Mouse (Mus musculus) stomach, embryonic 14.5 days (tissue): ENCODE measurements around the gene Serpinb6c. TPM values are rescaled to one million over a fixed set of nuclear protein-coding genes. Genes with fewer than 3 reads are reported as not detected.
"Not testable (repeated sequence)": the region's sequence is repeated elsewhere in the genome, so short reads cannot be mapped to it uniquely, and the experiment has no call there.

Experiments used
- ATAC-seq: fragments of 200-750 bp; cut with Nextera tagmentation; 2 replicates; pipeline ENCODE4 v1.8.0; 2017; ENCODE audit warnings: low read depth, moderate TSS enrichment; ENCODE audit not compliant: insufficient number of reproducible peaks, insufficient read depth, low FRiP score
- H3K27ac ChIP-seq: fragments of 300-500 bp; sonication (generic); 2 replicates; pipeline ENCODE4 v1.5.1; 2014; ENCODE audit warnings: mild to moderate bottlenecking, low read length, moderate library complexity, mixed read lengths
- H3K27me3 ChIP-seq: fragments of 300-500 bp; sonication (generic); 2 replicates; pipeline ENCODE4 v1.6.1; 2014; ENCODE audit warnings: low read length, control low read depth, mixed read lengths; ENCODE audit not compliant: control insufficient read depth, insufficient read depth
- H3K36me3 ChIP-seq: fragments of 300-500 bp; sonication (generic); 2 replicates; pipeline ENCODE4 v1.6.1; 2014; ENCODE audit warnings: mild to moderate bottlenecking, control low read depth, low read length, moderate library complexity, mixed read lengths; ENCODE audit not compliant: control insufficient read depth, insufficient read depth
- H3K4me1 ChIP-seq: fragments of 300-500 bp; sonication (generic); 2 replicates; pipeline ENCODE4 v1.6.1; 2014; ENCODE audit warnings: low read length, control low read depth, mixed read lengths; ENCODE audit not compliant: control insufficient read depth, insufficient read depth
- H3K4me2 ChIP-seq: fragments of 300-500 bp; sonication (generic); replicated peaks from 2 replicates; pipeline ENCODE4 v1.6.1; 2014; ENCODE audit warnings: low read depth, low read length, control low read depth
- H3K4me3 ChIP-seq: fragments of 300-500 bp; sonication (generic); 2 replicates; pipeline ENCODE4 v1.5.1; 2014; ENCODE audit warnings: low read depth, low read length, control low read depth
- H3K9ac ChIP-seq: fragments of 300-500 bp; sonication (generic); replicated peaks from 2 replicates; pipeline ENCODE4 v1.6.1; 2014; ENCODE audit warnings: low read depth, mild to moderate bottlenecking, control low read depth, low read length, moderate library complexity, mixed read lengths
- H3K9me3 ChIP-seq: fragments of 300-500 bp; sonication (generic); 2 replicates; pipeline ENCODE4 v1.6.1; 2016; ENCODE audit warnings: low read depth, low read length, control low read depth; ENCODE audit not compliant: control insufficient read depth
- WGBS: fragments of 180-500 bp; shearing (Covaris S2); extraction: QIAGEN DNeasy Blood & Tissue Kit; methylation state at CpG from one replicate; pipeline ENCODE4 v1.1.7; 2014; 5-methylcytosine and 5-hydroxymethylcytosine counted together
- polyA plus RNA-seq: library from polyadenylated mRNA; unstranded; fragments of >200 nt; fragmentation: Nextera tagmentation; extraction: Ambion mirVana; gene quantifications from 2 replicates; pipeline ENCODE4 v1.2.1, GENCODE M21; 2014

Gene Serpinb6c
- polyA plus RNA-seq: 0.70 TPM in 1 of 2 replicates, not detected in the other

- H3K9ac ChIP-seq: no peak within 1 kb of the TSS
- no peaks in the 10 kb centered on the region for H3K27me3 ChIP-seq
- 69% methylated on average over 18 of the region's 18 CpGs for WGBS
- H3K4me2 ChIP-seq: no peak within 1 kb of the TSS
- H3K4me3 ChIP-seq: no peak within 1 kb of the TSS
- H3K27ac ChIP-seq: no peak within 1 kb of the TSS
- ATAC-seq: no peak
- H3K36me3 ChIP-seq: no peaks in the 10 kb centered on the region
- H3K9me3 ChIP-seq: no peaks in the 10 kb centered on the region
- no peaks in the 10 kb centered on the region for H3K4me1 ChIP-seq
Observed at GRCm38 (mm10) chr13:33905176-33905954, at the start of gene Serpinb6c. TSS of gene Serpinb6c (minus strand) at chr13:33905708.

DNA sequence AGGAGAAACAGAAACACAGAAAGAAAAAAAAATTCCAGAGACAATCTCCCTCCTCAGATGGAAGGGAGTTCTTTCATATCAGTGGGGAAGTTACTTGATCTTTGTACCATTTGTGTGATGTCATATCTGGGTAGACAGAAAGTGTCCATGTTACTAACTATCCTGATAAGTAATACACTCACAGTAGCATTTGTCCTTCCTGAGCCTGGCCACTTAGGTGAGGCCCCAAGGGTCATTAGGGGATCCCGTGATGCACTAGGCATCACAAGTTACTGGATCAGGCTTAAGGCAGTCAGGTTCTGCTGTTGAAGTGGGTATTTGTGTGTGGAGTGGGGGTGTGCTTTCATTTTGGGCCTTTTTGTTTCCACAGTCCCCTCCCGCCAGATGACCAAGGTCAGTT is 47.4 kb upstream of the Serpinb6c start:
- 94% methylated on average over 2 of the region's 2 CpGs for WGBS
- Histone ChIP-seq H3K4me2 (no peak overlapping the region), H3K9ac (no peak overlapping the region), H3K36me3 (no peaks in the 10 kb centered on the region), H3K9me3 (no peaks in the 10 kb centered on the region), H3K27ac (no peak overlapping the region), H3K4me3 (no peak overlapping the region), H3K4me1 (no peaks in the 10 kb centered on the region), H3K27me3 (no peaks in the 10 kb centered on the region)
- ATAC-seq: no peak

DNA sequence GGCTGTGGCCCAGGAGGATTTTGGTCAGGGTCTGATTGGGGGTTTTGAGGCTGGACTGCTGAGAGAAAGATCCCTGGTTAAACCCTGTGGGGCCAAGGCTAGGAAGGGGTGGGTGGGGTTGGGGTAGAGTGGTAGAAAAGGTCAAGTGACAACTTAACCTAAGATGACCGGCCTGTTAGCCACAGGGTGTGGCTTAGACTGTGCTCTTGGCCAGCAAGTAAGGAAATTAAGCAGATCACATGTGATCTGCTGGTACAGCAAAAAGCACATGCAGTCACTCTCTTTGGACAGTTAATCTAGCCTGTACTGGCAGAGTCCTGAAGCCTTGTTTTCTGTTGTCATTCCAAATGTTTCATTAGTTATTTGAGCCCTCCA is 46.6 kb upstream of the Serpinb6c start:
- Histone ChIP-seq H3K4me2 (no peak overlapping the region), H3K4me3 (no peak overlapping the region), H3K27ac (no peak overlapping the region), H3K9me3 (no peaks in the 10 kb centered on the region), H3K36me3 (no peaks in the 10 kb centered on the region), H3K4me1 (no peaks in the 10 kb centered on the region), H3K27me3 (no peaks in the 10 kb centered on the region), H3K9ac (no peak overlapping the region)
- 52% methylated on average over 1 of the region's 1 CpGs for WGBS
- ATAC-seq: no peak

DNA sequence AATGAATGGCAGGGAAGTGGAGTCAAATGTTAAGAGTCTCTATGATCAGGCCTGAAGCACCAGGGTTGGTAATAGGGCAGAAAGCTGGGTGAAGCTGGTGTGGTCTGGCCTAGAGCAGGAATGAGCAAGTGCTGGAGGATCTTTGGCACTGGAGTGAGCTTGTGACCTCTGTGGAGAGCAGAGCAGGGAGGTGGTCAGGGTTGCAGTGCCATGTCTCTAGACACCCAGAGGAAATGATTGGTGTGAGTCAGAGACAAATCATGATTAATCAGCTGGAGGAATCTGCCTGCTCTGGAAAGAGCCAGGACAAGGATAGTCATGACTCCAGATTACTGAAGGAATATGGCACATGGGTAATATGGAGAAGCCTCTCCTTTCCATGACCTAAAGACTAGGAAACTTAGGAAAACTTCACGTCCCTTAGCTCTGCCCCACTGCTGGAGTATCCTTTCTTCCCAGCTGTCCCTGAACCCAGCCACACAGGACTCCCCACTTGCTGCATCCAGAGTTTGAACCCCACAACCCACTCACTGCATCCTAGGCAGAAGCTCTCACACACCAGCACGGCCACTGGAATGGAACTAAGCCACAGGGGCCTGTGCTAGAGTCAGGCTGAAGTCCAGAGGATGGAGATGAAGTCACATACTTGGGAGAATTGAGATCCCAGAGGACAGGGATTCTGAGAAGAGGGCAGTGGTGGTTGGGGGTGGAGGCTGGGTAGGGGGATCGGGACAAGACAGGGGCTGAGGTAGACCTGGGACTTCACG is 46.0 kb upstream of the Serpinb6c start:
- no peak for ATAC-seq

DNA sequence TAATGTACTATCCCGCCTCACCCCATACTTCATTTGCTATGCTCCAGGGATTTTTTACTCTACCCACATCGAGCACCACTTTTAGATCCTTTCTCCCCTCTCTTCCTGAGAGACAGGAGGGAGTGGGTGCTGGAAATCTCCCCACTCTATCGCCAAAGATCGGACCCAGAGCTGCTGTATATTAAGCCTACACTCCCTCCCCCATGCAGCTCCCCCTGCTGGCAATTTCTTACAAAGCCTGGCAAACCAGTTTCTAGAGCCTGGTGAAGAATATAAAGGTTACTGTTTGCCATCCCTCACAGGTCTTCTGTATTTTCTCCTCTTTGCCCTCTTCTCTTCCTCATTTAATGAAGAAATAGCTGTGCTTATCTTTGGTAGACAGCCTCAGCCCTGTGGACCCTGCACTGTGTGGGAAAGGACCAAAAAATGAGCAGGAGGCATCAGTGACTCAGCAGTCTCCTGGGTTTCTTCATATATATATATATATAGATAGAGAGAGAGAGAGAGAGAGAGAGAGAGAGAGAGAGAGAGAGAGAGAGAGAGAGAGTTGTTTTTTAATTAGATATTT is 36.8 kb upstream of the Serpinb6c start:
- no peak for ATAC-seq
- H3K36me3 ChIP-seq: no peaks in the 10 kb centered on the region
- no peak overlapping the region for H3K27ac ChIP-seq
- no peak overlapping the region for H3K4me2 ChIP-seq
- no peaks in the 10 kb centered on the region for H3K9me3 ChIP-seq
- H3K27me3 ChIP-seq: no peaks in the 10 kb centered on the region
- no peak overlapping the region for H3K4me3 ChIP-seq
- H3K4me1 ChIP-seq: no peaks in the 10 kb centered on the region
- WGBS: 45% methylated on average over 4 of the region's 4 CpGs
- H3K9ac ChIP-seq: no peak overlapping the region

More for the DNA sequence above, 46.0 kb upstream of the Serpinb6c start:
- Histone ChIP-seq H3K4me2 (no peak overlapping the region), H3K27ac (no peak overlapping the region), H3K4me3 (no peak overlapping the region), H3K9me3 (no peaks in the 10 kb centered on the region), H3K36me3 (no peaks in the 10 kb centered on the region), H3K4me1 (no peaks in the 10 kb centered on the region), H3K27me3 (no peaks in the 10 kb centered on the region), H3K9ac (no peak overlapping the region)
- 85% methylated on average over 4 of the region's 4 CpGs for WGBS

- H3K27ac ChIP-seq: no peak overlapping the region
- no peaks in the 10 kb centered on the region for H3K27me3 ChIP-seq
- 79% methylated on average over 5 of the region's 5 CpGs for WGBS
- no peaks in the 10 kb centered on the region for H3K4me1 ChIP-seq
- no peaks in the 10 kb centered on the region for H3K36me3 ChIP-seq
- no peaks in the 10 kb centered on the region for H3K9me3 ChIP-seq
- ATAC-seq: no peak
- no peak overlapping the region for H3K4me2 ChIP-seq
- H3K4me3 ChIP-seq: no peak overlapping the region
- no peak overlapping the region for H3K9ac ChIP-seq
Observed at GRCm38 (mm10) chr13:33941288-33941808, 35.8 kb upstream of the Serpinb6c start.

- not testable (repeated sequence) for H3K9me3 ChIP-seq, H3K4me1 ChIP-seq, H3K9ac ChIP-seq, ATAC-seq, H3K36me3 ChIP-seq, H3K27me3 ChIP-seq, H3K4me2 ChIP-seq, H3K4me3 ChIP-seq, H3K27ac ChIP-seq
Observed at GRCm38 (mm10) chr13:33937587-33937986, 32.1 kb upstream of the Serpinb6c start.

- H3K36me3 ChIP-seq: no peaks in the 10 kb centered on the region
- no peaks in the 10 kb centered on the region for H3K4me1 ChIP-seq
- H3K27ac ChIP-seq: no peak overlapping the region
- no peak overlapping the region for H3K9ac ChIP-seq
- no peaks in the 10 kb centered on the region for H3K27me3 ChIP-seq
- no peak overlapping the region for H3K4me3 ChIP-seq
- 61% methylated on average over 5 of the region's 5 CpGs for WGBS
- ATAC-seq: no peak
- no peak overlapping the region for H3K4me2 ChIP-seq
- H3K9me3 ChIP-seq: no peaks in the 10 kb centered on the region
Observed at GRCm38 (mm10) chr13:33937151-33937550, 31.6 kb upstream of the Serpinb6c start.
